Mouse (Mus musculus) C2C12 (cell line): ENCODE results near the gene Ppp1r3c.

Experiments used
- CEBPB ChIP-seq: IDR thresholded peaks from one replicate; pipeline ENCODE4 v1.6.1; 2011; ENCODE audit warnings: low read depth, mild to moderate bottlenecking, control low read depth, moderate library complexity
- CTCF ChIP-seq: IDR thresholded peaks from one replicate; pipeline ENCODE4 v1.5.1; 2011; ENCODE audit not compliant: control insufficient read depth, insufficient read depth, insufficient read length
- FOSL1 ChIP-seq: IDR thresholded peaks from one replicate; pipeline ENCODE4 v1.8.0; 2011; ENCODE audit warnings: mild to moderate bottlenecking, low read length; ENCODE audit not compliant: poor library complexity, insufficient read depth, severe bottlenecking
- MAX ChIP-seq: IDR thresholded peaks from one replicate; pipeline ENCODE4 v1.6.1; 2011; ENCODE audit warnings: mild to moderate bottlenecking, control low read depth
- MYOD1 ChIP-seq: IDR thresholded peaks from one replicate; pipeline ENCODE4 v1.6.1; 2011; ENCODE audit warnings: low read depth; ENCODE audit not compliant: control insufficient read depth, insufficient read length
- MYOG ChIP-seq: IDR thresholded peaks from one replicate; pipeline ENCODE4 v1.6.1; 2011; ENCODE audit not compliant: control insufficient read depth, insufficient read length; ENCODE audit errors: extremely low read depth
- USF1 ChIP-seq: IDR thresholded peaks from one replicate; pipeline ENCODE4 v1.6.1; 2011; ENCODE audit warnings: low read depth, mild to moderate bottlenecking, control low read depth, moderate library complexity

GRCm38 (mm10) chr19:36693530-36693929, 42.9 kb downstream of the Ppp1r3c start:
- TF ChIP-seq CTCF = no peak
- no peak for TF ChIP-seq MAX
- no peak for TF ChIP-seq MYOD1
- no peak for TF ChIP-seq USF1
- no peak for TF ChIP-seq MYOG
- no peak for TF ChIP-seq CEBPB
- TF ChIP-seq FOSL1 = no peak
